Mouse (Mus musculus) liver, postnatal 0 days (tissue): ENCODE data around the gene Foxn3.

Source experiments
- CTCF ChIP-seq: sonication (generic); IDR thresholded peaks from 2 replicates; pipeline ENCODE4 v1.5.1; 2016; ENCODE audit warnings: antibody characterized with exemption, low read depth
- EP300 ChIP-seq: IDR thresholded peaks from 2 replicates; pipeline ENCODE4 v1.6.1; 2016; ENCODE audit warnings: antibody characterized with exemption, low read depth, mild to moderate bottlenecking

- TF ChIP-seq CTCF (no peak), EP300 (no peak)
Measured at GRCm38 (mm10) chr12:99260171-99260570, 303.2 kb downstream of the Foxn3 start.
